Mouse (Mus musculus) thymus, postnatal 0 days (tissue): ENCODE data around the gene Nfix. TPM values are rescaled to one million over a fixed set of nuclear protein-coding genes. Genes with fewer than 3 reads are reported as not detected.

ENCODE experiments used
- DNase-seq: peaks from one replicate; pipeline ENCODE4 v3.0.0-alpha.2; 2015; ENCODE audit warnings: low spot score
- polyA plus RNA-seq: library from polyadenylated mRNA; unstranded; fragments of >200 nt; fragmentation: Nextera tagmentation; extraction: Ambion mirVana; gene quantifications from 2 replicates; pipeline ENCODE4 v1.2.1, GENCODE M21; 2015

The Nfix gene
- polyA plus RNA-seq, 1 experiment from 2014 or later, result 11.7 TPM

GRCm38 (mm10) chr8:84702963-84703465 lies 97.1 kb downstream of the Nfix start:
- no peak for DNase-seq

- no peak for DNase-seq
Observed at GRCm38 (mm10) chr8:84702561-84702960, 97.6 kb downstream of the Nfix start.

GRCm38 (mm10) chr8:84700941-84701911 lies 98.9 kb downstream of the Nfix start, which contains the start of gene Lyl1:
Gene Lyl1 (plus strand): TSS chr8:84701457.
- DNase-seq, result peak; percentile 58

GRCm38 (mm10) chr8:84700526-84700925 lies 99.6 kb downstream of the Nfix start:
- DNase-seq, result peak; percentile 46

GRCm38 (mm10) chr8:84699861-84700322 lies 100.3 kb downstream of the Nfix start:
- peak; percentile 85 for DNase-seq

GRCm38 (mm10) chr8:84698929-84699401 lies 101.2 kb downstream of the Nfix start:
- DNase-seq, result no peak

- DNase-seq, result no peak
Observed at GRCm38 (mm10) chr8:84698288-84698687, 101.9 kb downstream of the Nfix start.

GRCm38 (mm10) chr8:84697166-84698130 lies 102.7 kb downstream of the Nfix start:
- DNase-seq, result peak; percentile 83

GRCm38 (mm10) chr8:84695140-84695539 lies 105.0 kb downstream of the Nfix start:
- DNase-seq, result no peak

- DNase-seq, result no peak
Observed at GRCm38 (mm10) chr8:84693332-84693731, 106.8 kb downstream of the Nfix start.

- peak; percentile 85 for DNase-seq
Observed at GRCm38 (mm10) chr8:84689091-84689915, 110.8 kb downstream of the Nfix start.

GRCm38 (mm10) chr8:84687705-84688100 lies 112.4 kb downstream of the Nfix start, which contains the start of gene Nacc1:
Gene Nacc1 (minus strand): TSS chr8:84687862.
- DNase-seq, result peak; percentile 87

GRCm38 (mm10) chr8:84687003-84687704 lies 113.0 kb downstream of the Nfix start:
- peak; percentile 31 for DNase-seq

- DNase-seq, result no peak
Observed at GRCm38 (mm10) chr8:84686191-84687002, 113.7 kb downstream of the Nfix start, which contains the start of gene Trmt1. Gene Trmt1 (plus strand): TSS chr8:84686307.

GRCm38 (mm10) chr8:84684537-84684936 lies 115.6 kb downstream of the Nfix start:
- no peak for DNase-seq

GRCm38 (mm10) chr8:84682257-84682656 lies 117.9 kb downstream of the Nfix start:
- DNase-seq, result no peak

GRCm38 (mm10) chr8:84681476-84681875 lies 118.7 kb downstream of the Nfix start:
- DNase-seq, result no peak

GRCm38 (mm10) chr8:84677305-84677704 lies 122.8 kb downstream of the Nfix start:
- DNase-seq, result no peak
